Mouse (Mus musculus): Measurements from ENCODE around the gene Atp5h. TPM values are rescaled to one million over a fixed set of nuclear protein-coding genes. Genes with fewer than 3 reads are reported as not detected.

The Atp5h gene
- polyA plus RNA-seq, 1 experiment = 393 TPM

DNA sequence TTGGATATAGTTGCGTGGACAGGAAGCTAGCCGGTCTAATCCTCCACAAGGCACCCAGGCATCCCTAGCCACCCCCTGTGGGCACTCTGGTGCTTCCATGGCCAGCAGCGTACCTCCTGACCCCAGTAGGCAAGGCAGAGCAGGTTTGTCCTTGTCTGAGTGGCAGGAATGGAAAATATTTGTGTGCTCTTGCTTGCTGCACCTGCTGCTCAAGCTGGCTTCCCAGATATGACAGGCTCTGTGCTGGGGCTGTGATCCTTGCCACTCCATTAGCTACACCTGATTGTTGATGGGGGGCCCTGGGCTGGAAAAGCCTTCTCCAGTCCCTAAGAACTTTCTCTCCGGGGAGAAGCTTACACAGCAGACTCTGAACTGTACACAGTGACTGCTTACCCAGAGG is 33.5 kb upstream of the Atp5h start:
- Histone ChIP-seq H3K4me3 (ENCODE audit: insufficient read depth, low read length) (no peak overlapping the region), H3K4me1 (ENCODE audit: control insufficient read depth, insufficient read depth, low read length) (no peaks in the 10 kb centered on the region), H3K27ac (ENCODE audit: insufficient read depth, low read depth, low read length) (no peak overlapping the region)
- TF ChIP-seq CTCF (IDR thresholded peaks at IDR 0.05; ENCODE audit: low read depth, low read length) = no peak
- TF ChIP-seq POLR2A (IDR thresholded peaks at IDR 0.05; ENCODE audit: borderline replicate concordance, low read depth, low read length) = no peak

DNA sequence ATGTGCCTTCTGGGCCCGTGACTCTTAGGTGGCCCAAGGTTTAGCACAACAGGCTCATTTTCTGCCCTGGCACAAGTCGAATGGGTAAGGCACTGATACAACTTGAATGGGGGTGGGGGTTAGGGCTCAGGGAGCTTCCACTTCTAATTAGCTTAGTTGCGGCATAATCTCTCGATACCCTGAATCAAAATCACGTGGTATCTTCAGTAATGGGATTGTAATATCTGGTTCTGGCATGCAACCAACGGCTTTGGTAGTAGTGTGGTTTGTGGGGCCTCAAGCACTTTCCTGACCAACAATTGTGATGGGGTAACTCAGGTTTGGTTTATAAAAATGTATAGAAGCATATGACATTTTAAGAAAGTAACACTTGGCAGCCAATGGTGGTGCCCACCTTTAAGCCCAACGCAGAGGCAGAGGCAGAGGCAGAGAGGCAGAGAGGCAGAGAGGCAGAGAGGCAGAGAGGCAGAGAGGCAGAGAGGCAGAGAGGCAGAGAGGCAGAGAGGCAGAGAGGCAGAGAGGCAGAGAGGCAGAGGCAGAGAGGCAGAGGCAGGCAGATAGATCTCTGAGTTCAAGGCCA is 32.6 kb upstream of the Atp5h start:
- H3K27ac ChIP-seq (ENCODE audit: insufficient read depth, low read depth, low read length) = no peak overlapping the region

DNA sequence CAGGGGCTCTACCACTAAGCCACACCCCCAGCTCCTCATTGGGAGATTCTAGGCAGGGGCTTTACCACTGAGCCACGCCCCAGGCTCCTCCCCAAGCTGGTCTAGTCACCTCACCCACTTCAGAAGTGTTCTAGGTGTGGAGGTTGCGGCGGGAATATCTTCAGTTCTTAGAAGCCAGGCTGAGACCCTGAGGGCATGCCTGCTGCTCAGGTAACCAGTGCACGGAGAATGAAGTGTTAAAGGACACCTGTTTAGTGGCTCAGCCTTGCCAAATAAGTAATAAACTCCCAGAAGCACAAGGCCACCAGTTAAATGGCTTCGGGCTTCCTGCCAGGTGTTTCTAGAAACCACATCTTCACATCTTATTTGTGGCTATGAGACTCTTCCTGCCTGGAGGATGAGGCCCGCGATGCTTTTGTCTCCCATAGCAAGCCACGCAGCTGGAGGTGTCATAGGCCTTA is 32.0 kb upstream of the Atp5h start:
- Histone ChIP-seq H3K27ac (ENCODE audit: insufficient read depth, low read depth, low read length) (no peak overlapping the region), H3K4me3 (ENCODE audit: insufficient read depth, low read length) (no peak overlapping the region), H3K4me1 (ENCODE audit: control insufficient read depth, insufficient read depth, low read length) (no peaks in the 10 kb centered on the region)
- TF ChIP-seq CTCF (IDR thresholded peaks at IDR 0.05; ENCODE audit: low read depth, low read length) (no peak), POLR2A (IDR thresholded peaks at IDR 0.05; ENCODE audit: borderline replicate concordance, low read depth, low read length) (no peak)

More for the DNA sequence above, 32.6 kb upstream of the Atp5h start:
- Histone ChIP-seq H3K4me3 (ENCODE audit: insufficient read depth, low read length) (no peak overlapping the region), H3K4me1 (ENCODE audit: control insufficient read depth, insufficient read depth, low read length) (no peaks in the 10 kb centered on the region)
- no peak for TF ChIP-seq CTCF (IDR thresholded peaks at IDR 0.05; ENCODE audit: low read depth, low read length)
- no peak for TF ChIP-seq POLR2A (IDR thresholded peaks at IDR 0.05; ENCODE audit: borderline replicate concordance, low read depth, low read length)

DNA sequence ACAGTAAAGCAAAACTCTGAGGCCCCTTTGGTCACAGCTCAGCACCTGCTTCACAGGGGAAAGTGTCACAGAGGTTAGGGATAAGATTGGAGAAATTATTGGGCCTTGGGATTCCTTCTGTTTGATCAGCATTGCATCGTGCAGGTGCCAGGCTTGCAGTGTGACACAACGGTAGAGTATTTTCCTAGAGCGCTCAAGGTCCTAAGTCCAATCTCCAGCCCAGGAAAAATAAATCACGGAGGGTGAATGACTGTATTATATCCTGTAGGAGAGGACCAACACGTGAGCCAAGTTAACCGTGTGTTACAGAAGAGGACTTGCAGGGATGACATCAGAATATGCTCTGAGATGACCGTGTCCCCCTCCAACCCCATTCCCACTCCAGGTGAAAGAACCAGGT is 30.4 kb upstream of the Atp5h start:
- Histone ChIP-seq H3K4me1 (ENCODE audit: control insufficient read depth, insufficient read depth, low read length) (no peaks in the 10 kb centered on the region), H3K4me3 (ENCODE audit: insufficient read depth, low read length) (no peak overlapping the region), H3K27ac (ENCODE audit: insufficient read depth, low read depth, low read length) (no peak overlapping the region)
- TF ChIP-seq CTCF (IDR thresholded peaks at IDR 0.05; ENCODE audit: low read depth, low read length) (no peak), POLR2A (IDR thresholded peaks at IDR 0.05; ENCODE audit: borderline replicate concordance, low read depth, low read length) (no peak)

DNA sequence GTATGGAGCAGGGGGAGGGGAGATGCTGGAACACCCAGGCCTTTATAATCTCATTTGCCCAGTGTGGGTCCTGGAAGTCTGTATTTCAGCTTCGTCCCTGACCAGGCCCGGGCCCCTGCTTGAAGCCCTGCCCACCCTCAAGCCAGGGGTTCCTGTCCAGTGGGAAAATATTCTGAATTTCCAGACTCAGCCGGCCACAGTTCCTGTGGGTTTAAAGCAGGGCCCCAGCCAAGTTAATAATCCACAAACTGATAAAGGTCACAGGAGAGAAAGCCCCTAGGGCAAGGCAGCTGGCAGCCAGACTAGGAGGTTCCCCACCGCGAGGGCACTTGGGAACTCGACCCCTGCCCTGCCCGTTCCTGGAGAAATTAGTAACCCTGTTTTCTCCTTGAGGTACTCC is 29.2 kb upstream of the Atp5h start:
- Histone ChIP-seq H3K27ac (ENCODE audit: insufficient read depth, low read depth, low read length) (no peak overlapping the region), H3K4me1 (ENCODE audit: control insufficient read depth, insufficient read depth, low read length) (no peaks in the 10 kb centered on the region), H3K4me3 (ENCODE audit: insufficient read depth, low read length) (no peak overlapping the region)
- no peak for TF ChIP-seq POLR2A (IDR thresholded peaks at IDR 0.05; ENCODE audit: borderline replicate concordance, low read depth, low read length)

DNA sequence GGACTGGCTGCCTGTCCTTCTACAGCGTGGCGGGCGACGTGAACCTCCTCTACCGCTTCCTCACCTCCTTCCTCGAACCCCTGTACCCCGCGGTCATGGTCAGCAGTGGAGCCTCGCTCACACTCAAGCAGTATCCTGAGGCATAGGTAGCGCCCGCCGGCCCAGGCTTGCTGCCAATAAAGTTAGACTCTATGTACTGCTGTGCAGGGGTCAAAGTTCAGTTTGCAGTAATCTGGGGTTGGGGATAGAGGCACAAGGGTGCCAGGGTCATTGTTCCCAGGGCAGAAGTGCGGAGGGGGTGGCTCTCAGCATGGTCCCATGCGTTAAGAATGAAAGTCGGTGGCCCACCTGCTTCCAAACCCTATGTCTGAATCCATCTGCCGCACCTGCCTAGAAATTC is 28.3 kb upstream of the Atp5h start:
- Histone ChIP-seq H3K27ac (ENCODE audit: insufficient read depth, low read depth, low read length) (no peak overlapping the region), H3K4me3 (ENCODE audit: insufficient read depth, low read length) (no peak overlapping the region), H3K4me1 (ENCODE audit: control insufficient read depth, insufficient read depth, low read length) (no peaks in the 10 kb centered on the region)
- no peak for TF ChIP-seq CTCF (IDR thresholded peaks at IDR 0.05; ENCODE audit: low read depth, low read length)
- no peak for TF ChIP-seq POLR2A (IDR thresholded peaks at IDR 0.05; ENCODE audit: borderline replicate concordance, low read depth, low read length)

DNA sequence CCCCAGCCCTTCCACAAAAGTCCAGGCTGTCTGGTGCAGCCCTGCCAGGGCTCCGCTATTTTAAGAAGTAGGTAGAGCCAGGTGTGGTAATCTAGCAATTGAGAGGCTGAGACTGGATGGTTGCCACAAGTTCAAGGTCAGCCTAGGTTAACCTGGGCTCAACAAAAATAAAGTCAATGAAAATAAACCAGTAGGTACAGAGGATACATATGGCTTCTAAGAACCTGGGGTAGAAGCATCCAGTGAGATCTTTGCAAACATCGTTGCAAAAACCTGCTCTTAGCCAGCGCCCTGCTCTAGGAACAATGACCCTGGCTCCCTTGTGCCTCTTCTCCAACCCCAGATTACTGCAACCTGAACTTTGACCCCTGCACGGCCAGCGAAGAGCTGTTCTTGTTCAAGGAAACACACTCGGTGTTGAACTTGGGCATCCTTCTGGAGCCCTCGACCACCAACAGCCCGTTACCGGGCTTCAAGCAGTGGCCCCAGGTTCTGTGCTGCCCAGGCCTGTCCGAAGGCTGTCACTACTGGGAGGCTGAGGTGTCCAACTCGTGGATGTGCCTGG is 27.6 kb upstream of the Atp5h start:
- Histone ChIP-seq H3K4me3 (ENCODE audit: insufficient read depth, low read length) (no peak overlapping the region), H3K4me1 (ENCODE audit: control insufficient read depth, insufficient read depth, low read length) (no peaks in the 10 kb centered on the region), H3K27ac (ENCODE audit: insufficient read depth, low read depth, low read length) (no peak overlapping the region)
- no peak for TF ChIP-seq POLR2A (IDR thresholded peaks at IDR 0.05; ENCODE audit: borderline replicate concordance, low read depth, low read length)
- TF ChIP-seq CTCF (IDR thresholded peaks at IDR 0.05; ENCODE audit: low read depth, low read length) = no peak

DNA sequence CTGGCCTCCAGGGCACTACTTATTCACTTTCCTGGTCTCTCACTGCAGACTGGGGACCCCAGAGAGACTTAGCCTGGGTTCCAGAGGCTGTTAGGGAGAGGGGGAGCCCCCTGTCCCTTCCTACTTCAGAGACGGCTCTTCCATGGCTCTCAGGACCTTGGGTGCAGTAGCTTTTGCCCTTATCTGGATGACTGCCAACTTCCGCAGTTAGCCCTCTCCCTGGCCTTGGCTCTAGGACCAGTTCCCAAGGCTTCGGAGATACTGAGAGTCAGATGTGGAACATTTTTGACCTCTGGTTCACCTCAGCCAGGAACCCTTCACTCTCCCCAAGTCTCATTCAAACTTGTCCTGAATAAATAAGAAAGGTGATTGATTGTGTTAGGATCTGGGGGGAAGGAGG is 27.1 kb upstream of the Atp5h start:
- TF ChIP-seq POLR2A (IDR thresholded peaks at IDR 0.05; ENCODE audit: borderline replicate concordance, low read depth, low read length) (no peak), CTCF (IDR thresholded peaks at IDR 0.05; ENCODE audit: low read depth, low read length) (no peak)
- Histone ChIP-seq H3K4me3 (ENCODE audit: insufficient read depth, low read length) (no peak overlapping the region), H3K27ac (ENCODE audit: insufficient read depth, low read depth, low read length) (no peak overlapping the region), H3K4me1 (ENCODE audit: control insufficient read depth, insufficient read depth, low read length) (no peaks in the 10 kb centered on the region)

DNA sequence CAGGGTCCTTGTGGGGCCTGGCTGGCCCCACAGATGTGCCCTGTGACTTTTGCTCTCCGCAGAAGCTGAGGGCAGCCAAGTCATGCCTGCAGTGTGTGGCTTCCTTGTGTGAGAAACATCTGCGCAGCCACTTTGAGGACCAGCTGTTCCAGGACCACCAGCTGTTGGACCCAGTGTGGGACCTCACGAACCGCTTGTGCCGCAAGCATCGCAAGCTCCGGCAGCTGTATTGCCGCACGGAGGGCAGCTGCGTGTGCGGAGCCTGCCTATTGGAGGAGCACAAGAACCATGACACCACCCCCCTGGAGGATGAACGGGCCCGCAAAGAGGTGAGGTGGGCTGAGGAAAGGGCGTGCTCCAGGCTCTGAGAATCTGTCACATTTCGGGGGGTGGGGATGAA is 21.7 kb upstream of the Atp5h start:
- Histone ChIP-seq H3K4me3 (ENCODE audit: insufficient read depth, low read length) (no peak overlapping the region), H3K27ac (ENCODE audit: insufficient read depth, low read depth, low read length) (no peak overlapping the region), H3K4me1 (ENCODE audit: control insufficient read depth, insufficient read depth, low read length) (peaks cover 25% of the 10 kb centered on the region)
- no peak for TF ChIP-seq CTCF (IDR thresholded peaks at IDR 0.05; ENCODE audit: low read depth, low read length)
- no peak for TF ChIP-seq POLR2A (IDR thresholded peaks at IDR 0.05; ENCODE audit: borderline replicate concordance, low read depth, low read length)

DNA sequence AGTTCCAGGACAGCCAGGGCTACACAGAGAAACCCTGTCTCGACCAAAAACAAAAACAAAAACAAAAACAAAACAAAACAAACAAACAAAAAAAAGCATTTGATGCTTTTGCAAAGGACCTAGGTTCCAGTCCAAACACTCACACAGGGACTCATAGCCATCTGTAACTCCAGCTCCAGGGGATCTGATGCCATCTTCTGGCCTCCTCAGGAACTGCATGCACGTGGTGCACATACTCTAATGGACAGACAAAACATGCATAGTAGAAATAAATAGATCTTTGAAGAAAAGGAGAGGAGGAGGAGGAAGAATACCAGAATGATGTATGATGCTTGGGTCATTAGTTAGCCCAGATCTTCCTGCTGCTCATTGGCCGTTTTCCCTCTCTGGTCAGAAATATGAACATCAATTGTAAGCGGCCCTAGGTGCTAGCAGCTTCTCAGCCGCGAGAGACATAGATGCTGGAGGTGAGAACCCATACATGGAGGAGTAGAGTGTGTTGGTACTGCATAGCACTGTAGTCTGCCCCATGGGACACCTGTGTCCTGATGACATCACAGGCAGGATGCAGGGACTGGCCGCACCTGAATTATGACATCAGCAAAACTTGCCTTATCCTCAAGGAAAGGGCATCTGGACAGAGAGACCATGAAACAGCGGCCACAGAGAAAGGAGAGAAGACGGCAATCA is 20.3 kb upstream of the Atp5h start, which contains the start of gene Trim80:
Gene Trim80, plus strand, starts transcription at position 640 of the 690 bp plus-strand sequence.
- TF ChIP-seq CTCF (IDR thresholded peaks at IDR 0.05; ENCODE audit: low read depth, low read length) (peak; percentile 27; the same call in 1 of the 2 replicates), POLR2A (IDR thresholded peaks at IDR 0.05; ENCODE audit: borderline replicate concordance, low read depth, low read length) (no peak)
- Histone ChIP-seq H3K4me3 (ENCODE audit: insufficient read depth, low read length) (no peak within 1 kb of the TSS), H3K27ac (ENCODE audit: insufficient read depth, low read depth, low read length) (peak within 1 kb of the TSS; percentile 60), H3K4me1 (ENCODE audit: control insufficient read depth, insufficient read depth, low read length) (peaks cover 25% of the 10 kb centered on the region)
